Mouse (Mus musculus) forebrain, embryonic 12.5 days (tissue): ENCODE measurements around the gene Sec16a. TPM values are rescaled to one million over a fixed set of nuclear protein-coding genes. Genes with fewer than 3 reads are reported as not detected.
A peak's percentile ranks its signal among the peaks of the same experiment; 100 is the strongest.

Experiments
- ATAC-seq: fragments of 200-750 bp; cut with Nextera tagmentation; 2 replicates; pipeline ENCODE4 v1.8.0; 2017; ENCODE audit warnings: moderate TSS enrichment; ENCODE audit not compliant: low FRiP score
- H3K27ac ChIP-seq: fragments of 300-500 bp; sonication (generic); 2 replicates; pipeline ENCODE4 v1.5.1; 2016; ENCODE audit warnings: mild to moderate bottlenecking
- H3K27me3 ChIP-seq: fragments of 300-500 bp; sonication (generic); 2 replicates; pipeline ENCODE4 v1.6.1; 2016; ENCODE audit warnings: mild to moderate bottlenecking
- H3K36me3 ChIP-seq: fragments of 300-500 bp; sonication (generic); replicated peaks from 2 replicates; pipeline ENCODE4 v1.6.1; 2016; ENCODE audit warnings: mild to moderate bottlenecking
- H3K4me1 ChIP-seq: fragments of 300-500 bp; sonication (generic); 2 replicates; pipeline ENCODE4 v1.6.1; 2016
- H3K4me2 ChIP-seq: fragments of 300-500 bp; sonication (generic); 2 replicates; pipeline ENCODE4 v1.6.1; 2016; ENCODE audit warnings: mild to moderate bottlenecking, moderate library complexity
- H3K4me3 ChIP-seq: fragments of 300-500 bp; sonication (generic); replicated peaks from 2 replicates; pipeline ENCODE4 v1.5.1; 2016; ENCODE audit warnings: mild to moderate bottlenecking
- H3K9ac ChIP-seq: fragments of 300-500 bp; sonication (generic); 2 replicates; pipeline ENCODE4 v1.6.1; 2016; ENCODE audit warnings: mild to moderate bottlenecking
- H3K9me3 ChIP-seq: fragments of 300-500 bp; sonication (generic); 2 replicates; pipeline ENCODE4 v1.6.1; 2016
- WGBS: fragments of 180-500 bp; shearing (Covaris S2); methylation state at CpG from one replicate; pipeline ENCODE4 v1.1.7; 2016; 5-methylcytosine and 5-hydroxymethylcytosine counted together
- polyA plus RNA-seq: library from polyadenylated mRNA; unstranded; fragments of >200 nt; fragmentation: Nextera tagmentation; extraction: Ambion mirVana; gene quantifications from 2 replicates; pipeline ENCODE4 v1.2.1, GENCODE M21; 2016

Sec16a gene
- polyA plus RNA-seq, 1 experiment from 2014 or later, result 30.0 TPM

GRCm38 (mm10) chr2:26423086-26423485 is 21.9 kb downstream of the Sec16a start:
- H3K27me3 ChIP-seq, result no peaks in the 10 kb centered on the region
- no peak overlapping the region for H3K9ac ChIP-seq
- 88% methylated on average over 1 of the region's 1 CpGs for WGBS
- H3K4me2 ChIP-seq, result no peak overlapping the region
- no peak for ATAC-seq
- H3K4me1 ChIP-seq, result no peaks in the 10 kb centered on the region
- no peak overlapping the region for H3K27ac ChIP-seq
- peaks cover 97% of the 10 kb centered on the region for H3K36me3 ChIP-seq
- H3K9me3 ChIP-seq, result no peaks in the 10 kb centered on the region
- H3K4me3 ChIP-seq, result no peak overlapping the region

GRCm38 (mm10) chr2:26421969-26422368 is 23.0 kb downstream of the Sec16a start:
- Histone ChIP-seq H3K9ac (no peak overlapping the region), H3K4me3 (no peak overlapping the region), H3K27me3 (no peaks in the 10 kb centered on the region), H3K36me3 (peaks cover 94% of the 10 kb centered on the region), H3K9me3 (no peaks in the 10 kb centered on the region), H3K4me1 (no peaks in the 10 kb centered on the region), H3K27ac (no peak overlapping the region), H3K4me2 (no peak overlapping the region)
- no peak for ATAC-seq
- WGBS, result 98% methylated on average over 2 of the region's 2 CpGs

- H3K27me3 ChIP-seq, result no peaks in the 10 kb centered on the region
- no peak overlapping the region for H3K4me3 ChIP-seq
- ATAC-seq, result no peak
- no peaks in the 10 kb centered on the region for H3K4me1 ChIP-seq
- WGBS, result 88% methylated on average over 1 of the region's 1 CpGs
- no peak overlapping the region for H3K4me2 ChIP-seq
- H3K9ac ChIP-seq, result no peak overlapping the region
- peaks cover 92% of the 10 kb centered on the region for H3K36me3 ChIP-seq
- no peak overlapping the region for H3K27ac ChIP-seq
- no peaks in the 10 kb centered on the region for H3K9me3 ChIP-seq
These were observed 26.9 kb downstream of the Sec16a start for GRCm38 (mm10) chr2:26418120-26418519.

GRCm38 (mm10) chr2:26417066-26417465 is 27.9 kb downstream of the Sec16a start:
- Histone ChIP-seq H3K4me3 (no peak overlapping the region), H3K27ac (no peak overlapping the region), H3K36me3 (peaks cover 92% of the 10 kb centered on the region), H3K9me3 (no peaks in the 10 kb centered on the region), H3K4me2 (no peak overlapping the region), H3K9ac (no peak overlapping the region), H3K27me3 (no peaks in the 10 kb centered on the region), H3K4me1 (no peaks in the 10 kb centered on the region)
- ATAC-seq, result no peak

- Histone ChIP-seq H3K4me2 (no peak overlapping the region), H3K9me3 (no peaks in the 10 kb centered on the region), H3K9ac (no peak overlapping the region), H3K36me3 (peaks cover 65% of the 10 kb centered on the region), H3K4me1 (peaks cover 30% of the 10 kb centered on the region), H3K27ac (no peak overlapping the region), H3K27me3 (no peaks in the 10 kb centered on the region), H3K4me3 (no peak overlapping the region)
- WGBS, result 81% methylated on average over 4 of the region's 5 CpGs
- ATAC-seq, result no peak
These were observed 34.0 kb downstream of the Sec16a start for GRCm38 (mm10) chr2:26410931-26411411.

GRCm38 (mm10) chr2:26410091-26410490 is 34.9 kb downstream of the Sec16a start:
- Histone ChIP-seq H3K27ac (no peak overlapping the region), H3K9ac (no peak overlapping the region), H3K4me2 (no peak overlapping the region), H3K4me1 (peaks cover 39% of the 10 kb centered on the region), H3K4me3 (no peak overlapping the region), H3K27me3 (no peaks in the 10 kb centered on the region), H3K9me3 (no peaks in the 10 kb centered on the region), H3K36me3 (peaks cover 59% of the 10 kb centered on the region)
- whole genome bisulfite sequencing, result 74% methylated on average over 5 of the region's 5 CpGs
- ATAC-seq, result no peak

- Histone ChIP-seq H3K27ac (no peak overlapping the region), H3K36me3 (peaks cover 54% of the 10 kb centered on the region), H3K9me3 (no peaks in the 10 kb centered on the region), H3K4me1 (peaks cover 40% of the 10 kb centered on the region), H3K4me3 (peak overlapping the region; percentile 96), H3K9ac (no peak overlapping the region; the same call in 1 of the 2 replicates), H3K27me3 (no peaks in the 10 kb centered on the region), H3K4me2 (peak overlapping the region; percentile 94; the same call in 1 of the 2 replicates)
- 61% methylated on average over 3 of the region's 3 CpGs for WGBS
- peak; percentile 51 for ATAC-seq
These were observed 35.7 kb downstream of the Sec16a start for GRCm38 (mm10) chr2:26409362-26409761.

- H3K4me2 ChIP-seq, result peak within 1 kb of the TSS; percentile 94
- H3K9me3 ChIP-seq, result no peaks in the 10 kb centered on the region
- no peaks in the 10 kb centered on the region for H3K27me3 ChIP-seq
- WGBS, result under 1% methylated on average over 57 of the region's 57 CpGs
- H3K4me3 ChIP-seq, result peak within 1 kb of the TSS; percentile 96
- ATAC-seq, result peak; percentile 96
- peak within 1 kb of the TSS; percentile 93 for H3K9ac ChIP-seq
- peaks cover 49% of the 10 kb centered on the region for H3K36me3 ChIP-seq
- H3K27ac ChIP-seq, result peak within 1 kb of the TSS; percentile 66; the same call in 1 of the 2 replicates
- peaks cover 40% of the 10 kb centered on the region for H3K4me1 ChIP-seq
These were observed 36.3 kb downstream of the Sec16a start, which contains the start of gene Inpp5e for GRCm38 (mm10) chr2:26408515-26409356. Inpp5e (minus strand) TSS chr2:26409203.

- Histone ChIP-seq H3K27ac (0 out of 2 replicates have a peak overlapping the region, but pooled peaks have one; percentile 2), H3K4me2 (no peak overlapping the region), H3K36me3 (peaks cover 58% of the 10 kb centered on the region), H3K4me3 (no peak overlapping the region), H3K4me1 (peaks cover 33% of the 10 kb centered on the region), H3K27me3 (no peaks in the 10 kb centered on the region), H3K9me3 (no peaks in the 10 kb centered on the region), H3K9ac (no peak overlapping the region)
- 82% methylated on average over 8 of the region's 8 CpGs for WGBS
- ATAC-seq, result no peak
These were observed 41.7 kb downstream of the Sec16a start for GRCm38 (mm10) chr2:26403306-26403705.

GRCm38 (mm10) chr2:26402265-26402664 is 42.8 kb downstream of the Sec16a start:
- no peaks in the 10 kb centered on the region for H3K9me3 ChIP-seq
- no peak overlapping the region for H3K9ac ChIP-seq
- no peak overlapping the region for H3K4me3 ChIP-seq
- peaks cover 23% of the 10 kb centered on the region for H3K4me1 ChIP-seq
- ATAC-seq, result no peak
- WGBS, result 90% methylated on average over 1 of the region's 1 CpGs
- peaks cover 67% of the 10 kb centered on the region for H3K36me3 ChIP-seq
- H3K27ac ChIP-seq, result no peak overlapping the region
- no peaks in the 10 kb centered on the region for H3K27me3 ChIP-seq
- no peak overlapping the region for H3K4me2 ChIP-seq

GRCm38 (mm10) chr2:26401023-26401422 is 44.0 kb downstream of the Sec16a start:
- Histone ChIP-seq H3K4me2 (no peak overlapping the region), H3K36me3 (peaks cover 74% of the 10 kb centered on the region), H3K9me3 (no peaks in the 10 kb centered on the region), H3K27ac (no peak overlapping the region), H3K9ac (no peak overlapping the region), H3K4me3 (no peak overlapping the region), H3K4me1 (peaks cover 11% of the 10 kb centered on the region), H3K27me3 (no peaks in the 10 kb centered on the region)
- no peak for ATAC-seq
- 89% methylated on average over 4 of the region's 4 CpGs for WGBS

- Histone ChIP-seq H3K27ac (no peak overlapping the region), H3K4me1 (peaks cover 3% of the 10 kb centered on the region), H3K36me3 (peaks cover 78% of the 10 kb centered on the region), H3K9ac (no peak overlapping the region), H3K4me3 (no peak overlapping the region), H3K4me2 (no peak overlapping the region), H3K9me3 (no peaks in the 10 kb centered on the region), H3K27me3 (no peaks in the 10 kb centered on the region)
- 92% methylated on average over 5 of the region's 5 CpGs for WGBS
- ATAC-seq, result no peak
These were observed 44.7 kb downstream of the Sec16a start for GRCm38 (mm10) chr2:26400296-26400695.

GRCm38 (mm10) chr2:26399647-26400046 is 45.4 kb downstream of the Sec16a start:
- Histone ChIP-seq H3K4me3 (no peak overlapping the region), H3K9me3 (no peaks in the 10 kb centered on the region), H3K27me3 (no peaks in the 10 kb centered on the region), H3K27ac (no peak overlapping the region), H3K36me3 (peaks cover 84% of the 10 kb centered on the region), H3K4me1 (no peaks in the 10 kb centered on the region; the same call in 1 of the 2 replicates), H3K9ac (no peak overlapping the region), H3K4me2 (no peak overlapping the region)
- no peak for ATAC-seq
- WGBS, result 94% methylated on average over 5 of the region's 5 CpGs
